Mouse (Mus musculus) kidney, adult 2 months (tissue): ENCODE data around the gene Pdcd5. TPM values are rescaled to one million over a fixed set of nuclear protein-coding genes. Genes with fewer than 3 reads are reported as not detected.

Experiments used
- DNase-seq: peaks from one replicate; pipeline ENCODE4 v3.0.0; 2021
- H3K27ac ChIP-seq: fragments of 200-500 bp; 2 replicates; pipeline ENCODE4 v1.5.1; 2012; ENCODE audit warnings: low read depth, low read length, control low read depth, inconsistent platforms; ENCODE audit not compliant: insufficient read depth
- H3K27me3 ChIP-seq: fragments of 200-500 bp; replicated peaks from 2 replicates; pipeline ENCODE4 v1.6.1; 2012; ENCODE audit warnings: mild to moderate bottlenecking, moderate library complexity, low read length, inconsistent platforms; ENCODE audit not compliant: control insufficient read depth, insufficient read depth
- H3K36me3 ChIP-seq: fragments of 200-500 bp; 2 replicates; pipeline ENCODE4 v1.6.1; 2012; ENCODE audit warnings: mild to moderate bottlenecking, moderate library complexity, low read length, inconsistent platforms; ENCODE audit not compliant: control insufficient read depth, insufficient read depth
- H3K4me1 ChIP-seq: fragments of 200-500 bp; 2 replicates; pipeline ENCODE4 v1.6.1; 2011; ENCODE audit warnings: low read length; ENCODE audit not compliant: control insufficient read depth, insufficient read depth
- H3K4me3 ChIP-seq: fragments of 200-500 bp; 2 replicates; pipeline ENCODE4 v1.5.1; 2011; ENCODE audit warnings: mild to moderate bottlenecking, low read depth, low read length, control low read depth; ENCODE audit not compliant: insufficient read depth
- CTCF ChIP-seq: fragments of 200-500 bp; conservative IDR thresholded peaks from 2 replicates; pipeline ENCODE4 v1.5.1; 2011; ENCODE audit warnings: low read depth, mild to moderate bottlenecking, control low read depth, low read length, moderate library complexity, mixed read lengths; ENCODE audit not compliant: insufficient read depth, insufficient read length
- POLR2A ChIP-seq: fragments of 200-500 bp; IDR thresholded peaks from one replicate; pipeline ENCODE4 v1.6.1; 2011; ENCODE audit warnings: low read depth, low read length, control low read depth
- WGBS: fragments of 180-500 bp; shearing (Covaris S2); methylation state at CpG from one replicate; pipeline ENCODE4 v1.1.7; 2018; 5-methylcytosine and 5-hydroxymethylcytosine counted together
- polyA plus RNA-seq: library from polyadenylated mRNA; depleted of rRNA; stranded (reverse); fragments of >200 nt; gene quantifications from 2 replicates; pipeline ENCODE4 v1.2.3, GENCODE M21; 2012; rRNA removed

The Pdcd5 gene
- polyA plus RNA-seq, 1 experiment, result 57.4 TPM

- 96% methylated on average over 10 of the region's 10 CpGs for WGBS
- TF ChIP-seq POLR2A (no peak), CTCF (no peak)
- Histone ChIP-seq H3K36me3 (no peaks in the 10 kb centered on the region), H3K27ac (no peak overlapping the region), H3K27me3 (no peaks in the 10 kb centered on the region), H3K4me3 (no peak overlapping the region), H3K4me1 (no peaks in the 10 kb centered on the region)
- DNase-seq, result no peak
These were observed 38.1 kb downstream of the Pdcd5 start for GRCm38 (mm10) chr7:35609245-35609644.

- DNase-seq, result no peak
- TF ChIP-seq POLR2A, result no peak
- no peak for TF ChIP-seq CTCF
- no peaks in the 10 kb centered on the region for H3K4me1 ChIP-seq
- H3K27me3 ChIP-seq, result no peaks in the 10 kb centered on the region
- no peak overlapping the region for H3K4me3 ChIP-seq
- WGBS, result 82% methylated on average over 10 of the region's 10 CpGs
- H3K36me3 ChIP-seq, result no peaks in the 10 kb centered on the region; the same call in none of the 2 replicates
- H3K27ac ChIP-seq, result no peak overlapping the region
These were observed 40.5 kb downstream of the Pdcd5 start for GRCm38 (mm10) chr7:35606816-35607215.

- no peaks in the 10 kb centered on the region for H3K27me3 ChIP-seq
- H3K36me3 ChIP-seq, result no peaks in the 10 kb centered on the region; the same call in none of the 2 replicates
- DNase-seq, result no peak
- no peak overlapping the region for H3K4me3 ChIP-seq
- no peak overlapping the region for H3K27ac ChIP-seq
- 97% methylated on average over 5 of the region's 5 CpGs for WGBS
- H3K4me1 ChIP-seq, result no peaks in the 10 kb centered on the region
- TF ChIP-seq CTCF (no peak), POLR2A (no peak)
These were observed 44.6 kb downstream of the Pdcd5 start for GRCm38 (mm10) chr7:35602766-35603165.

GRCm38 (mm10) chr7:35601106-35601505 is 46.2 kb downstream of the Pdcd5 start:
- TF ChIP-seq POLR2A (no peak), CTCF (no peak)
- 95% methylated on average over 6 of the region's 6 CpGs for WGBS
- H3K4me1 ChIP-seq, result no peaks in the 10 kb centered on the region
- DNase-seq, result no peak
- H3K4me3 ChIP-seq, result no peak overlapping the region
- no peaks in the 10 kb centered on the region for H3K27me3 ChIP-seq
- no peak overlapping the region for H3K27ac ChIP-seq
- H3K36me3 ChIP-seq, result no peaks in the 10 kb centered on the region; the same call in none of the 2 replicates

- Histone ChIP-seq H3K36me3 (no peaks in the 10 kb centered on the region; the same call in none of the 2 replicates), H3K27me3 (no peaks in the 10 kb centered on the region), H3K4me3 (no peak overlapping the region), H3K27ac (no peak overlapping the region), H3K4me1 (no peaks in the 10 kb centered on the region)
- no peak for DNase-seq
- 93% methylated on average over 10 of the region's 10 CpGs for WGBS
- no peak for TF ChIP-seq CTCF
- no peak for TF ChIP-seq POLR2A
These were observed 47.3 kb downstream of the Pdcd5 start for GRCm38 (mm10) chr7:35600031-35600430.

- DNase-seq, result no peak
- Histone ChIP-seq H3K4me3 (no peak overlapping the region), H3K27ac (no peak overlapping the region), H3K27me3 (no peaks in the 10 kb centered on the region), H3K4me1 (no peaks in the 10 kb centered on the region), H3K36me3 (no peaks in the 10 kb centered on the region; the same call in none of the 2 replicates)
- WGBS, result 97% methylated on average over 9 of the region's 9 CpGs
- TF ChIP-seq CTCF (no peak), POLR2A (no peak)
These were observed 47.8 kb downstream of the Pdcd5 start for GRCm38 (mm10) chr7:35599492-35599891.

GRCm38 (mm10) chr7:35594311-35594710 is 53.0 kb downstream of the Pdcd5 start:
- Histone ChIP-seq H3K27me3 (no peaks in the 10 kb centered on the region), H3K36me3 (no peaks in the 10 kb centered on the region), H3K4me3 (no peak overlapping the region), H3K27ac (no peak overlapping the region), H3K4me1 (no peaks in the 10 kb centered on the region)
- TF ChIP-seq CTCF (no peak), POLR2A (no peak)
- WGBS, result 95% methylated on average over 5 of the region's 5 CpGs
- no peak for DNase-seq

Other genes starting within 250 kb of the Pdcd5 start
- gene Slc7a9, start 198.7 kb downstream of the Pdcd5 start, polyA plus RNA-seq, result 329 and 355 TPM in 2 replicates
- gene Tdrd12, start 109.8 kb downstream of the Pdcd5 start, polyA plus RNA-seq, result 0.25 and 0.33 TPM in 2 replicates
- gene Nudt19, start 91.2 kb downstream of the Pdcd5 start, polyA plus RNA-seq, result 170 and 255 TPM in 2 replicates
- gene Rgs9bp, start 61.9 kb downstream of the Pdcd5 start, polyA plus RNA-seq, result 0.14 and 0.18 TPM in 2 replicates
- 18.3 and 19.1 TPM in 2 replicates for gene Ankrd27, start 61.3 kb downstream of the Pdcd5 start, polyA plus RNA-seq
- gene Dpy19l3, start 106.9 kb upstream of the Pdcd5 start, polyA plus RNA-seq, result 5.8 and 6.7 TPM in 2 replicates
- gene Zfp507, start 155.5 kb upstream of the Pdcd5 start, polyA plus RNA-seq, result 6.4 and 7.0 TPM in 2 replicates